Mouse (Mus musculus): ENCODE measurements around the gene Gbp3.

Gbp3 gene

DNA sequence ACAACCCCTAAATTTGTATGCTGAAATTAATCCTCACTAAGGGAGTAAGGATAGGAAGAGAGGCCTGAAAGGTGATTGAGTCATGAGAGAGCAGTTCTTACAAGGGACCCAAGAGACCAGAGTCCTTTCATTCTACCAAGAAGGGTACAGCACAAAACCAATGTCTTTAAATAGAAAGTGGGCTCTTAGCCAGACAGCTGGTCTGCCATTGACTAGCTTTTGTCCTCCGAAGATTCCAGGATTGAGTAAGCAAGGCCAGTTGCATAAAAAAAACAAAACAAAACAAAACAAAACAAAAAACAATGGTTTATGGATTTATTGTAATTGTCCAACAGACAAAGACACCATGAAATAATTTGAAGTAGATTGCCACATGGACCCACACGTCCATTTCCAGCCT, 29.1 kb downstream of the Gbp3 start:
- DNase-seq (ENCODE audit: low spot score in 2 of 2): no peak

DNA sequence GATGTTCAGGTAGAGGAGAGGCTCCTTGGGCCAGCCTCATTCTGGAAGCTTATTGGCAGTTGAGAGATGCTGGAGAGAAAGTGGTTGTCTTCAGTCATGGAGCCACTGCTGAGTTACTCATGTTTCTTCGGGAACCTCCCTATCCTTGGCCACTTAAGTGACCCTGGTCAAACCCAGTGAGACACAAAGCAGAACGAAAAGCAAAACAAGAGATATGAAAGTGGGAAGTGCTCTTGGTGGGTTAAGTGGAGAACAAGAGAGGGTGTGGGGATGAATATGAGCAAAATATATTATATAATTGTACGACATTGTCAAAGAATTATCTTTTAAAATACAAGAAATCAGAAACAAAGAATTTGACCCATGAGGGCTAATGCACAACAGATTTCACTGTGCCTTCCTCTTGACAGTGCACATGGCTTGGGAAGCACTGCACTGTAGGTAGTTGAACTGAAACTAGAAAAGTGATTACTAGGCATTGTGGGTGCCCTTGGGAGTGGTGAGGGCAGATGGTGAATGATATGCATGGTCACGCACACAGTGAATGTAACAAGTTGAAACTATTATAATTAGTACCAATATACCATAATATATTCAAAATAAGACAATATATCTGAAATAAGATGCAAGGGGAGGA, 30.7 kb downstream of the Gbp3 start:
- no peak for DNase-seq (ENCODE audit: low spot score in 2 of 2)

DNA sequence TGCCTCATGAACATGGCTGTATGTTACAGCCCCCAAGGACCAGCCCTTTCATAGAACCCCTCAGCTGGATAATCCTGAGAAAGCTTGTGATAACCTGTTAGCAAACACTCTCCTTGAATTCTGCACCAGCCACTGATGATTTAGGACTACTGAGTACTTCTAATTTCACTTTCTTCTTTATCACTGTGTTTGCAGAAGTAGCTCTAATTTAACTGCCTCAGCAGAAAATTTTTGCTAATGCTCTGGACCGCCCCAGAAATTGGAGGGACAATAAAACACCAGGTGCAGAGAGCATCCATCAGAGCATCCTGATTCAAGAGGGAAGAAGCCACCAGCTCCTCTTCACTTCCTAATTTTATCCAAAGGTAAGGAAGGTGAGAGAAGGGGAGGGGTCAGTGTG, 34.7 kb downstream of the Gbp3 start, which contains the start of gene Gbp2b:
Gbp2b (plus strand) TSS at position 301 of the 400 bp plus-strand sequence.
- DNase-seq (ENCODE audit: low spot score in 2 of 2): no peak

DNA sequence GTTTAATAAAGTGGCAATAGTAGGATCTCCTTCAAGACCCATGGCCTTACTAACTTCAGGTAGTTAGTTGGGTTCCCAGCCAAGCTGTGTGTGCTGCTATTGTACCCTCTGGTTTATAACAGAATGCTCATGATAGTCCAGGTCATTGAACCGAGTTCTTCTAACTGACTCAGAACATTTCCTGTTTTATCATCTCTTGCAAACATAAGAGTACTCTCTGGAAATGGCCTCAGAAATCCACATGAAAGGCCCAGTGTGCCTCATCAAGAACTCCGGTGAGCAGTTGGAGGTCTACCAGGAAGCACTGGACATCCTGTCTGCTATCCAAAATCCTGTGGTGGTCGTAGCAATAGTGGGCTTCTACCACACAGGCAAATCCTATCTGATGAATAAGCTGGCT, 38.1 kb downstream of the Gbp3 start:
- DNase-seq (ENCODE audit: low spot score in 2 of 2): no peak

DNA sequence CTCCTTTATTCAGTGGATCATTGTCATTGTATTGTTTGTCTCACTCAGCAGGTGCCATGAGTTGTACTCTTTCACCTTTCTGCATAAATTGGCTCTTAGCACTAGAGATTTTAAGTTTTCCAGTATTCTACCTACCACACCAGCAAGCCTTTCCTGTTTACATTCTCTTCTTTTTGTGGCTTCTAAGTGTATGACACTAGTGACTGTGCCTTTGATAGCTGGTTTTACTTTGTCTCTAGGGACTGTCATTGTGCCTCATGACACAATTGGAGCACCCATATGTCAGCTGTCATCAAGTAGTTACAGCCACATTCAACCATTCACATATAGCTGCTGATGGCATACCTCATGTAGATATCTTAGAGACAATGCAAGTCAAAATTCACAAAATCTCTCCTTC, 41.8 kb downstream of the Gbp3 start:
- no peak for DNase-seq (ENCODE audit: low spot score in 2 of 2)

DNA sequence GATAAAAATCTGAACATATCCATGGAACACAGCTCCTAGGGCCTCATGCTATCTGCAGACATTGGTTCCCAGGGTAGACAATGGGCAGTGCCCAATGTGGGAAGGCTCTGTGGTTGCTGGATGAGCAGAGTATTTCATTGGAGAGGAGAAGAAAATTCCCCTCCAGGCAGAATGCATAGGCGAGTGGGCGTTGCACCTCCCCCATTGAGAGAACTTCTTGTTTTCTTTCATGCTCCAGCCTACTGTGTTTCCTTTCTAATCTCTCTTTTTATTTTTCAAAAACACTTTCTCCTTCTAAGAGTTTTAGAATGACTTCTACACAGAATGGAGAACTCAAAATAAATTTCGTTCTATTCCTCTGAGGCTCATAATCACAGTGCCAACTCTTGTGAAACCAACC, 58.8 kb downstream of the Gbp3 start:
- DNase-seq (ENCODE audit: low spot score in 2 of 2): no peak

DNA sequence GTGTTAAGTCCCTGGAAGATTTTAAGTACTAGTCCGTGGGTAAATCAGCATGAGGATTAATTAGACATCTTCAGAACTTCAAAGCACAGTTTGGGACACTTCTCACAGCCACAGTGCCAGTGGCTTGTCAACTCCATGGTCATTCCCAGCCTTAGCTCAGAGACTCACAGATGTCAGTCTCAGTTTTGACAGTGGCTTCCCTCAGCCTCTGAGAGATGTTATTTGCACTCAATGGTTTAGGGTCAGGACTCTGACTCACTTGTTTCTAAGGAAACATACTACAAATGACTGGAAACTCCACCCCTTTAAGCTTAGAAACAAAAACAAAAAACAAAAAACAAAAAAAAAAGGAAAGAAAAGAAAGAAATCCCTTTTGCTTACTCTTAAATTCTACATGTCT, 59.8 kb downstream of the Gbp3 start:
- no peak for DNase-seq (ENCODE audit: low spot score in 2 of 2)

DNA sequence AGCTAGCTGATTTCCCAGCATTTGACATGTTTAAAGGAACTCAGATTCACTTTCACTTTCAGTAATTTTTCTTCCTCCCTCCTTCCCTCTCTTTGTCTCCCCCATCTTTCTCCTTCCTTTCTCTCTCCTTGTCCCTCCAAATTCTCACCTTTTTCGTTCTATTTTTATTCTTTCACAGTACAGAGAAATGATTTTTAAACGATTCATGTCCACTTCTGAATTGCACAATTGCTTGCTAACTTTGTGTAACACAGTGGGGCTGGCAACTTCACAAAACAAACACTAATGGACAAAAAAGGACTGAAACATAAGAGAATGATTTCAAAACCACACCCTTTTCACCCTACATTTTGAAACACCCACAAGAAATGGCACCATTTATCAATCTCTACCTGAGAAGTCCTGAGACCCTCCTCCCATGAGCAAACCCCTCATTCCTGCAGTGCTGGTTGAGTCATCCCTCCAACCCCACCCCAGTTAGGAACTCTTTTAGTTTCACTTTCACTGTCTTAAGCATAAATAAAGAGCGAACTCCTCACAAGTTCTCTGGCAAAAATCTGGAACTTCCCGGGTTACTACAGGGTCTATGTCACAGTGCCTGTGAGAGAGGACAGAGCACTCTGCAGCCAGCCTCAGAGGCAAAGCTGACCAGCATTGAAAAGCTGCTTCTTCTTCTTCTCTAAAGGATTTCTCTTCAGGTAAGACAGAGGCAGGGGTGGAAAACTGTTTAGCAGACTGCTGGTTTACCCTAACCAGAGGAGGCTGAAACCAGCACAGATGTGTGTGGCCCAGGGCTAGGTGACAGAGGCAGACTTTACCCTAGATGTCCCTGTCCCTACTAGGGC, 60.5 kb downstream of the Gbp3 start, which contains the start of gene Gbp2:
Gbp2 (plus strand) TSS at position 492 of the 845 bp plus-strand sequence.
- DNase-seq (ENCODE audit: low spot score in 2 of 2): no peak

DNA sequence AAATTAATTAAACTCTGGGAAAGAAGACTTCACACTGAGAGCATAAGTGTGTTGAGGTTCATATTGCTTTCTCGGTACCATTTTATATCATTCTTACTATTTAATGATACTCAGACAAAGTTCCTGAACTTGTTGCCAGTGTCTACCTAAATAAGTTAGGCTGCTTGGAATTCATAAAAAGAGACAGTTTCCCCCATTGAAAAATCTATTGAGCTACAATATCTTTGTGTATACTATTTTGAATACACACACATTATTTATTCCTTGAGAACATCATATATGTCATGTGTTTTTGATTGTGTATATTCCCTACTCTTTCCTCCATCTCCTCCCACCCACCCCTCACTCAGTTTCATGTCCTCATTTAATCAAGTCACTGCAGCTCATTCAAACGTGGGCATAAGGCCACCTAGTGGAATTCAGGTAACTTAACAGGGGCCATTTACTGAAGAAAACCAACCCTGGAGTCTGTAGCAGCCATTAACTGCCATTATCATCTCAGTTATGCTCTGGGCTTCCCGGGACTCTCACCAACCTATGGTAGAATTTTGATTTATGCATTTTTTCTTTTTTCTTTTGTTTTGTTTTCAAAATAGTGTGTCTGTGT, 61.2 kb downstream of the Gbp3 start:
- no peak for DNase-seq (ENCODE audit: low spot score in 2 of 2)

Measured in spleen, postnatal 14 days (tissue).